Mouse (Mus musculus) natural killer cell, adult 2 months (primary cell): Measurements from ENCODE around the gene Gm21767.
"Not testable (repeated sequence)": the region's sequence is repeated elsewhere in the genome, so short reads cannot be mapped to it uniquely, and the experiment has no call there.

Experiments used
- DNase-seq, 2 experiments: peaks; one replicate each; pipeline ENCODE4 v3.0.0; 2022; ENCODE audit warnings: low spot score in 2 of 2

Gm21767 gene

DNA sequence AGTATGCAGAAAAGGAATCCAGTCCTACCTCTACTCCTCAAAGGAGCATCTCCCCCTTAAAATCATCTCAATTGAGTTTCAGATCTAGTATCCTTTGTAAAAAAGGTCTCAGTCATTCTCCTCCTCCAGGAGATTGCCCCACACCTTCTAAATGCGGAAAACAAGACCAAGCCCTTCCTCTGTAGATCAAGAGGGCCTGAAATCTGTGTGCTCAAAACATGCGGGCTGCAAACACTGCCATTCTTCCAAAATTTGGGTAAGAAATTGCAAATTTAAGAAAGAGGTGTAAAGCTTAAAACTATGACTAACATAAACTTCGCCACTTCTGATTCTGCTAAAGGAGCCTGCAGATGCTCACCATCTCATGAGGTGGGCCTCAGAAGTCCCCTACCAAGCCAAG, at the start of gene Gm21767:
TSS of gene Gm21767 (plus strand) at position 301 of the 400 bp plus-strand sequence.
- not testable (repeated sequence) for DNase-seq
